7 mouse cellular contexts compared by ENCODE assay signal in genomic region chr12:44572664-44573063, GRCm38 (mm10).
DNase-seq lines count a peak whose midpoint lies in the region; ATAC-seq and TF ChIP-seq lines count a peak whose summit lies in the region.

No protein-coding gene starts in this region.

- peak; percentile 30 for DNase-seq in layer of hippocampus, adult 9-10 months (ENCODE audit: low spot score)
- DNase-seq in layer of hippocampus, adult 9-11 months, result no peak
- DNase-seq in MEL-GATA-1-ER (ENCODE audit: extremely low read depth, low read depth), result peak; percentile 4
- peak; percentile 68 for DNase-seq in brain, embryonic 14.5 days (ENCODE audit: low read depth)
- no peak for DNase-seq in kidney, postnatal 14 days
- no peak for DNase-seq in right cerebral cortex, postnatal 14 days

- no peak for TF ChIP-seq POLR2A in brain, embryonic 14.5 days (IDR thresholded peaks at IDR 0.05; ENCODE audit: borderline replicate concordance, extremely low read depth, insufficient read depth, insufficient read length, poor library complexity, severe bottlenecking)

- peak; percentile 35; the same call in 1 of the 2 replicates for TF ChIP-seq CTCF in brain, embryonic 14.5 days (IDR thresholded peaks at IDR 0.05; ENCODE audit: borderline replicate concordance, extremely low read depth, insufficient read depth, insufficient read length)

- ATAC-seq in megakaryocyte progenitor cell, adult 5-6 weeks (replicated peaks; ENCODE audit: poor library complexity), result peak; percentile 80

Comparison
In these comparisons a context has a peak if more than half of its experiments do, and no peak if none do; other contexts are left out.
1. DNase-seq: peak in layer of hippocampus, adult 9-10 months (single experiment), MEL-GATA-1-ER (single experiment) and brain, embryonic 14.5 days (single experiment); none in layer of hippocampus, adult 9-11 months (single experiment), kidney, postnatal 14 days (single experiment) and right cerebral cortex, postnatal 14 days (single experiment).